Mouse (Mus musculus) thymus, adult 2 months (tissue): Measurements from ENCODE around the gene Tmie. TPM values are rescaled to one million over a fixed set of nuclear protein-coding genes. Genes with fewer than 3 reads are reported as not detected.

Experiments
- DNase-seq: peaks from one replicate; pipeline ENCODE4 v3.0.0; 2021
- H3K27ac ChIP-seq: fragments of 200-500 bp; 2 replicates; pipeline ENCODE4 v1.5.1; 2012; ENCODE audit warnings: low read length, control low read depth; ENCODE audit not compliant: control insufficient read depth, insufficient read depth
- H3K27me3 ChIP-seq: fragments of 200-500 bp; 2 replicates; pipeline ENCODE4 v1.6.1; 2012; ENCODE audit warnings: mild to moderate bottlenecking, low read length, moderate library complexity, mixed read lengths; ENCODE audit not compliant: control insufficient read depth, insufficient read depth
- H3K36me3 ChIP-seq: fragments of 200-500 bp; 2 replicates; pipeline ENCODE4 v1.6.1; 2012; ENCODE audit warnings: mild to moderate bottlenecking, low read length, moderate library complexity; ENCODE audit not compliant: control insufficient read depth, insufficient read depth
- H3K4me1 ChIP-seq: fragments of 200-500 bp; replicated peaks from 2 replicates; pipeline ENCODE4 v1.6.1; 2012; ENCODE audit warnings: low read length; ENCODE audit not compliant: control insufficient read depth, insufficient read depth
- H3K4me3 ChIP-seq: fragments of 200-500 bp; 2 replicates; pipeline ENCODE4 v1.5.1; 2012; ENCODE audit warnings: mild to moderate bottlenecking, low read length, control low read depth, moderate library complexity; ENCODE audit not compliant: control insufficient read depth, insufficient read depth
- CTCF ChIP-seq: fragments of 200-500 bp; IDR thresholded peaks from 2 replicates; pipeline ENCODE4 v1.5.1; 2012; ENCODE audit warnings: mild to moderate bottlenecking, control low read depth, low read length, moderate library complexity, borderline replicate concordance; ENCODE audit not compliant: control insufficient read depth, poor library complexity, insufficient read depth; ENCODE audit errors: extremely low read depth
- POLR2A ChIP-seq: fragments of 200-500 bp; IDR thresholded peaks from 2 replicates; pipeline ENCODE4 v1.6.1; 2012; ENCODE audit warnings: mild to moderate bottlenecking, low read length, control low read depth, moderate library complexity; ENCODE audit not compliant: control insufficient read depth, poor library complexity, insufficient read depth; ENCODE audit errors: extremely low read depth
- WGBS: fragments of 180-500 bp; shearing (Covaris S2); methylation state at CpG from one replicate; pipeline ENCODE4 v1.1.7; 2018; 5-methylcytosine and 5-hydroxymethylcytosine counted together
- polyA plus RNA-seq: library from polyadenylated mRNA; depleted of rRNA; stranded (reverse); fragments of >200 nt; gene quantifications from 2 replicates; pipeline ENCODE4 v1.2.3, GENCODE M21; 2012

Gene Tmie
- polyA plus RNA-seq, 1 experiment = 12.3 TPM

DNA sequence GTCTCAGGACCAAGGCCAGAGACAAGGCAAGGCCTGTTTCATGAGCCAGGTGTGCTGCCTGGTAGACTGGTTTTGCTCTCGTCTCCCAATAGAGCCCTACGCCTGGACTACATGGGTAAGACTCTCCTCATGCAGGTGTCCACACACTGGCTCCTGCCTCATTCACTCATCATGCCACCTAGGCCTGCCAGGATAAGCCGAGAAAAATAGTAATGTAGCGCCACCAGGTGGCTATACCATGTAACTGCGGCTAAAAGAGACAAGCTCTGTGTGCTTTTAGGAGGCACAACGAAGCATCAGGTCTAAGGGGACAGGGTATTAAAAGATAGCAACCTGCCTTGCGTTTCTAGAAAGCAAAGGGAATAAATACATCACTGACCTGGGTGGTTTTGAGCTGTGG, 8.9 kb downstream of the Tmie start:
- 18% methylated on average over 7 of the region's 7 CpGs for WGBS
- Histone ChIP-seq H3K4me3 (no peak overlapping the region), H3K27me3 (no peaks in the 10 kb centered on the region), H3K4me1 (peaks cover 25% of the 10 kb centered on the region), H3K27ac (no peak overlapping the region), H3K36me3 (no peaks in the 10 kb centered on the region)
- peak; percentile 69 for DNase-seq
- TF ChIP-seq CTCF (peak; percentile 77; the same call in 1 of the 2 replicates), POLR2A (no peak)

DNA sequence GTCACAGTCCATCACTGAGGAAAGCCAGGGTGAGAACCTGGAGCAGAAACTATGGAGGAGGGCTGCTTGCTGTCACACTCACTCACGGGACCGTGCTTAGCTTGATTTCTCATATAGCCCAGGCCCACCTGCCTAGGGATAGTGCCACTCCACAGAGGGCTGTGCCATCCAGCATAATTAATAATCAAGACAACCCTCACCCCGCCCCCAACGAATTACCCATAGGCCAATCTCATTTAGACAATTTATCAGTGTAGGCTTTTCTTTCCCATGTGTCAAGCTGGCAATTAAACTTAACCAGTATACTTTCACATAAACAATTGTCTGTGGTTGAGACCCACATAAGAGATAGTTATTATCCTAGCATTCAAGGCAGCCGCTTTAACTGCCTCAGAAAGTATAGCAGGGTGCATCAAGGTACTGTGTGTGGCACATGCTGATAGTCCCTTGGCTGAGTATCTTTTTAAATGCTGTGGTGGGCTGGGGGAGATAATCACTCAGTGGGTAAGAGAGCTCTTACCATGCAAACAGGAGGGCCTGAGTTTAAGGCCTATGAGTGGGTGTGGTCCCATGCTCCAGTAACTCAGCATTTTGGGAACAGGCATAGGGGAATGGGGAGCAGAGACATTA, 20.8 kb downstream of the Tmie start:
- no peak for DNase-seq
- Histone ChIP-seq H3K36me3 (no peaks in the 10 kb centered on the region), H3K27ac (no peak overlapping the region), H3K27me3 (peaks cover 8% of the 10 kb centered on the region), H3K4me3 (no peak overlapping the region), H3K4me1 (0 out of 2 replicates have a peak, but pooled peaks cover 8% of the 10 kb centered on the region)
- no peak for TF ChIP-seq CTCF
- TF ChIP-seq POLR2A = no peak
- 95% methylated on average over 5 of the region's 5 CpGs for WGBS

DNA sequence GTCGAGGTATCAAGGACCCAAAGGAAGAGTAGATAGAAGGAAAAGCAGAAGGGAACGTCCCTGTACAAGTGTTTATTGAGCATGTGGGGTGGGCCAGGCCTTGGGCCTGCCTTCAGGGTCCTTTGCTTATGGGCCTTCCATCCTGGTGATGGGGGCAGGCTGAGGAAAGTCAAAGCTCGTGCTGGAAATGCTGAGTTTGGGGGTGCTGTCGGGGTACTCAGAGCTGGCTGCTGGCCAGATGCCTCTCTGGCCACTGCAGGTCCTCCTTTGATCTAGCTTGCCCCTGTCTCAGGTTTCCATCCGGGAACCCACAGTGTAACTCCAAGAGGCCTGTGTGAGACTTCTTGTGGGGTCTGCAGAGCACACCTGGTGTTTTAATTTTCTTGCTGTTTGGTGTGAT, 21.4 kb downstream of the Tmie start:
- no peaks in the 10 kb centered on the region for H3K36me3 ChIP-seq
- peaks cover 8% of the 10 kb centered on the region for H3K27me3 ChIP-seq
- no peak overlapping the region for H3K4me3 ChIP-seq
- WGBS = 88% methylated on average over 5 of the region's 5 CpGs
- no peak for DNase-seq
- 0 out of 2 replicates have a peak, but pooled peaks cover 8% of the 10 kb centered on the region for H3K4me1 ChIP-seq
- no peak overlapping the region for H3K27ac ChIP-seq
- TF ChIP-seq CTCF = no peak
- TF ChIP-seq POLR2A = no peak

DNA sequence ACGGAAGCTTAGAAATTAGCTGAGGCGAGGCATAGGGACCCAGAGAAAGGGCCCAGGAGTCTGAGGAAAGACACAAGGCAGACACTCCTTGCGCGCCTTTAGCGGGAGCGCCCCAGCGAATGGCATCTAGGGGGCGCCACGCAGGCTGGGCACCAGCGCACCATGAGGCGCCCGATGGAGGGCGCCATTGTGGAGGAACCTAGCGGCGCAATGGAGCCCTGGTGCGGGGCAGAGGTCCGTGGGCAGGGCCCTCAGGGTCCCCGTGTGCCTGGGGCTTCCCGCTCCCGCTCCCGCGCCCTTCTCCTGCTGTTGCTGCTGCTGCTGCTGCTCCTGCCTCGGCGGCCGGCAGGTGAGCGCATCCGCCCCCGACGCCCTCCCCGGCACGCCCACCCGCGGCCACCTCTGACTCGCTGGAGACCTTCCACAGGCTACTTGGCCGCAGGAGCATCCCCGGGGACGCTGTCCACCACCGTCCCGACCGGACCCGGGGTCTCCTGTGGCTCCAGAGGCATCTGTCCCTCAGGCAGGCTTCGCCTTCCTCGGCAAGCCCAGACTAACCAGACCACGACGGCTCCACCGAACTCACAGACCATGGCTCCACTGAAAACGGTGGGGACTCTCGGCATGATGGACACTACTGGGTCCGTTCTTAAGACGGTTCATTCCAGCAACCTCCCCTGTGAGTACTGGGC, 22.0 kb downstream of the Tmie start, which contains the start of gene Prss50:
Gene Prss50, plus strand, starts transcription at position 187 of the 692 bp plus-strand sequence.
- H3K27ac ChIP-seq = no peak within 1 kb of the TSS
- TF ChIP-seq CTCF (peak; percentile 82), POLR2A (no peak)
- DNase-seq = peak; percentile 28

DNA sequence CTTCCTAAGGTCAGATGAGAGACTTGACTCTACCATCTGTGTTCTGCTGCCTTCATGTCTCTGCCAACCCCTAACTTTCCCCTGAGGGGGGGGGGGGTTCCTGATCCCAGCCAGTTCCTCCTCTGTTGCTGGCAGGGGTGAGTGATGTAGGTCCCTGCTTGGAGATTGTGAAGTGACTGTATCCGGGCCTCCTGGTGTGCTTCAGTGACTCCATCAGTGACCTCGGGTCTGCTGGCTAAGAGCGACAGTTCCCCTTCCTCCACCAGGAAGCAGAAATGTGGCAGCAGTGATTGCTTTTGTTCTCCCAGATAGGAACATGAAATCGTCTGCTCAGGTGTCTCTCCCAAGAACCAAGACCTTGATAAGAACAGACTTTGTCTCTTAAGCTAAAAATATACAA, 23.0 kb downstream of the Tmie start:
- WGBS = 8% methylated on average over 4 of the region's 4 CpGs

More for the DNA sequence above, 22.0 kb downstream of the Tmie start, which contains the start of gene Prss50:
- Histone ChIP-seq H3K4me3 (0 out of 2 replicates have a peak within 1 kb of the TSS, but pooled peaks have one; percentile 15), H3K4me1 (0 out of 2 replicates have a peak, but pooled peaks cover 8% of the 10 kb centered on the region), H3K27me3 (peaks cover 8% of the 10 kb centered on the region), H3K36me3 (no peaks in the 10 kb centered on the region)
- WGBS = 32% methylated on average over 50 of the region's 50 CpGs

DNA sequence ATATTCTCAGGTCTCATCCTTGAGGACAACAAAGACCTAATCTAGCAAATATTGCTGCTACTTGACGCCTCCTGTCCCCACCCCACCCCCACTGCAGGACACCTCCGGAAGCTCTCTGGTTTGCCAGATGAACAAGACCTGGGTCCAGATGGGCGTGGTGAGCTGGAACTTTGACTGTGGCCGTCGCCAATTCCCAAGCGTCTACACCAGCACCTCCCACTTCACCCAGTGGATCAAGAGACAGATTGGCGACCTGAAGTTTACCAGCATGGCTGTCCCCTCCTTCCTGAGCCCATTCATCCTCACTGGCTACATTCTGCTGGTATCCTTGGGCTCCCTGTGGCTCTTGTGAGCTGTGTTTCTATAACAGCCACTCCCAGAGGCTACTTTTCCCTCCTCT, 24.0 kb downstream of the Tmie start:
- TF ChIP-seq POLR2A (no peak), CTCF (no peak)
- WGBS = 88% methylated on average over 7 of the region's 7 CpGs
- H3K4me3 ChIP-seq = no peak overlapping the region
- peaks cover 8% of the 10 kb centered on the region for H3K27me3 ChIP-seq
- no peaks in the 10 kb centered on the region for H3K36me3 ChIP-seq
- H3K27ac ChIP-seq = no peak overlapping the region
- H3K4me1 ChIP-seq = 0 out of 2 replicates have a peak, but pooled peaks cover 8% of the 10 kb centered on the region
- no peak for DNase-seq

More for the DNA sequence above, 23.0 kb downstream of the Tmie start:
- Histone ChIP-seq H3K4me1 (0 out of 2 replicates have a peak, but pooled peaks cover 8% of the 10 kb centered on the region), H3K36me3 (no peaks in the 10 kb centered on the region), H3K27ac (no peak overlapping the region), H3K4me3 (no peak overlapping the region), H3K27me3 (peaks cover 8% of the 10 kb centered on the region)
- peak; percentile 31 for DNase-seq
- TF ChIP-seq CTCF (no peak), POLR2A (no peak)
